Mouse (Mus musculus) splenic B cell, adult 2 months (primary cell): ENCODE measurements at regions not wholly inside any gene's neighbourhood (a gene's known extent, or its start where the extent isn't known, plus 50 kb on each side); places are given as distances from the start of the nearest gene placed in this dataset.

Experiments used
- DNase-seq: peaks from one replicate; pipeline ENCODE4 v3.0.0-alpha.2; 2011; ENCODE audit warnings: low read depth, low spot score
- H3K27me3 ChIP-seq: 2 replicates; pipeline ENCODE4 v1.6.1; 2012; ENCODE audit warnings: mild to moderate bottlenecking, low read length, moderate library complexity, mixed read lengths; ENCODE audit not compliant: control insufficient read depth, poor library complexity, insufficient read depth, severe bottlenecking
- H3K36me3 ChIP-seq: 2 replicates; pipeline ENCODE4 v1.6.1; 2012; ENCODE audit warnings: mild to moderate bottlenecking, low read length, moderate library complexity, mixed read lengths; ENCODE audit not compliant: control insufficient read depth, poor library complexity, insufficient read depth, severe bottlenecking

DNA sequence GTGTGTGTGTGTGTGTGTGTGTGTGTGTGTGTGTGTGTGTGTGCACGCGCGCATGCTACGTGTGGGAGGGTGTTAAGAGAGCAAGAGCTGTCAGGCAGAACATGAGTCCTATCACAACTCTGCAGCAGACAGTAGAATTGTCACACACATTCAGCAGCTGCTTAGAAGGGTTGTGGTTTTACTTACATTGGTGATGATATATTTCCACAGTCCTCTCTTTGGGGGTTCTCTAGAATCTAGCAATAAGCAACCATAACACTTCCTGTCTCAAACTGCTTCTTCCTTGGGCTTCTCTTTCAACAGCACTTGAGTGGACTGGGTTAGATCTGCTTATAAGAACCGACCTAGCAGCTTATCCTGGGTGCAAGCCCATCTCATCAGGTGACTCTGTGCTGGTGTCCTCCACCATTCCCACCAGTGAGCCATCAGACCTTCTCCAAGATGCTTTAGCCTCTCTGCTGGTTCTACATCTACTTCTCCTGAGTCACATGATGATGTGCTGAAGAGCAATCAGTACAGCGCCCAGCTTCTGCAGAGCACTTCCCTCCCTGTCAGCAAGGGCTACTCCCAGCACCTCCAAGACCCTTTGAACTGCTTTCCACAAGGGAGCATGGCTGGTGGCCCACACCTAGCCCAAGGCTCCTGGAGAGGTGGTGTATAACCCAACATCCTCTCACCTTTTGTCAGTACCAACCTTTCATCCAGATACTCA lies 222.6 kb downstream of the Wdr11 start:
- Histone ChIP-seq H3K27me3 (no peaks in the 10 kb centered on the region), H3K36me3 (no peaks in the 10 kb centered on the region)
- DNase-seq = peak; percentile 45

DNA sequence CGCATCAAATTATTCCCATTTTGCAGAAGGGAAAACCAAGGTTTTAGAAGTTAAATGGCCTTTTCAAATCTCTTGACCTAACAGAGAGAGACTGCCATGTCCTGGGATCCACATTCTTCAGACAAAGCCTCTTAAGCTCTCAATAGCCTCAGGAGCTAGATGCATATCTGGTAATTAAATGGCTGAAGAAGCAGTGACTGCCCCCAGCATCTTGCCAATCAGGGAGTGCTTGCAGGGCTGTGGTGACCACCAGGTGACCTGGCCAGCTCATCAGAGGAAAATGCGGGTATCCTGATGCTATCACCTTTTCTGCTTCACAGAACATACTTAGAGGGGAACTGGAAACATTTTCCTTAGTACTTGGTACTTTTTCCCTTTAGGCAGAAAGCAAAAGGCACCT lies 227.2 kb downstream of the Wdr11 start:
- Histone ChIP-seq H3K36me3 (no peaks in the 10 kb centered on the region), H3K27me3 (no peaks in the 10 kb centered on the region)
- no peak for DNase-seq

DNA sequence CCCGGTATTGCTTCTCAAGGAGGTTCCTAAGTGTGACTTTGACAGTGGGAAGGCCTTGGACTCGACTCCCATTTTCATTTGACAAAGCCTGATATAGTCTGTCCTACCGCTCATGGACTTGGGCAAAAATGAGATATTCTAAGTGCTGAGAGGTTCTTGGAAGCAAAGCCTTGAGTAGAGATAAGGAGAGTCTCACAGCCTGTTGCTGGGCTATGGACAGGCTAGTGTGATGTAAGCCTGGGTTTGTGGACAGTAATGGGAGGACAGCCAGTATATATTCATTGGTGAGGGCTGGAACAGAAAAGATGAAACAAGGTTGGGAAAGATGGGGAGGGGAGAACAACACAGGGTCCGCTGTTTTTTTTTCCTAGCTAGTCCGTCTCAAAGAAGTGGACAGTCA lies 228.0 kb downstream of the Wdr11 start:
- Histone ChIP-seq H3K27me3 (no peaks in the 10 kb centered on the region), H3K36me3 (no peaks in the 10 kb centered on the region)
- no peak for DNase-seq

DNA sequence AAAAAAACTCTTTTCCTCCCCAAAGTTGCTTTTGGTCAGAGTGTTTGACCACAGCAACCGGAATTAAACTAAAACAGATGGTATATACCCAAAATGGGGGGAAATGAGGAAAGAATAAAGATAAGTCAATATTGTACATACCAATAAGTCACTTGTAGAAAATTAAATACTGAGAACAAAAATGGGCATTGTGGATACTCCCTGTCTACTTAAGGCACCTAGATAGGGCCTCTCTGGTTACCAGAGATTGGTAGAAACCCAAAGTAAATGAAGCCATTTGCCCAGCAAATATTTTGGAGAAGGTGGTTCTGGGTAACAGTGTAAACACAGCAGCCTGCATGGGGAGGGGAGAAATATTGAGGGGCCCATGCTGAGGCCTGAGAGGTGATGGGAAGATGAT lies 237.3 kb downstream of the Wdr11 start:
- DNase-seq = no peak
- no peaks in the 10 kb centered on the region for H3K27me3 ChIP-seq
- no peaks in the 10 kb centered on the region for H3K36me3 ChIP-seq

DNA sequence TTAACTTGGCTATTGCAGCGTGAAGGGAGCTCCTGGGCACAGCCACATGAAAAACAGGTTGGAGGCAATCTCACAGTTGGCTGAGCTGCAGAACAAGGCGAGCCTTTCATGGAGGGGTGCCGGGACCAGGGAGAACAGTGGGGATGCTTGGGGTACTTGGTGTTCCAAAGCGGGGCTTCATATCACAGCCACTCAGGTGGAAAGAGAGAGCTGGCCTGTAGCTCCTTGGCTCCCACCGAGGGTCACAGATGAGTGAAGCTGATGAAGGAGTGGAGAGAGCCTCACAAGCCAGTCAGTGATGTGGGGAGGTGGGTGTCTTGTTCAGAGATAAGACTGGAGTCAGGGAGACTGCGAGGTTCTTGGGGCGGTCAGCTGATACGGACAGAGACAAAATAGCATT lies 241.2 kb downstream of the Wdr11 start:
- no peaks in the 10 kb centered on the region for H3K36me3 ChIP-seq
- no peaks in the 10 kb centered on the region for H3K27me3 ChIP-seq
- DNase-seq = no peak

DNA sequence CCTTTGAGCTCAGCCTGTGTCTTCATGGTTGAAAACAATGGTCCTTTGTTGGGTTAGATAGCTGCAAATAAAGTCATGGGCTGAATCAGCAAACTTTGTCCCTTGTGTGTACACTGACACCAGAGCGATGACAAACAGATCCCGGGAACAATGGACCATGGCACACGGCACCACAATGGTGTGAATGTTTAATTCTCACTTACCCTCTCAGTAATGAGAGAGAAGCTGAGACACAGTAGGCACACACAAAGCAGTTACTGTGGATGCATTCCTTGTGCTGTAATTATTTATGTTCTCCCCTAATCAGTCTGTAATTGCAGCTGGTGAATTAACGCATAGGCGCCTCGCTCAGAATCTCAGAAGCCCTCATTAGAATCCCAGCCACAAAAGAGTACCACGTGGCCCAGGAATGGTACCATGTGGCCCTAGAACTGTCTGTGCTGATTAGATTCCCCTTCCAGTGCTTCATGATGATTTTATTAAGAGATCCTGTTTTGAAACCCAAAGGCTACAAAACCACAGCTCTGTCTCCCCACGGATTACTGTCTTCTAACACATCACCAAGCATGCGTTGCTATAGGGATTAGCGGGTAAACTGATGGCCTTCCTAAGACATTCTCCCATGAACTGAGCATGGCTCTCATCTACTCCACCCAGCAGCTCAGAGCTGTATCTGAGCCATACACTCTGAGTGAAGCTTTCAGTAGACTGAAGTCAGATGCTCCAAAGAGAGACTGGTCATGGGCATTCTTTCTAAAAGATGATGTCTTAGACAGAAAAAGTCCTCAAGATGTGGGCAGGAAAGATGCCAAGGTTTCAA lies 250.8 kb downstream of the Wdr11 start:
- H3K27me3 ChIP-seq = no peaks in the 10 kb centered on the region
- no peaks in the 10 kb centered on the region for H3K36me3 ChIP-seq
- DNase-seq = no peak

DNA sequence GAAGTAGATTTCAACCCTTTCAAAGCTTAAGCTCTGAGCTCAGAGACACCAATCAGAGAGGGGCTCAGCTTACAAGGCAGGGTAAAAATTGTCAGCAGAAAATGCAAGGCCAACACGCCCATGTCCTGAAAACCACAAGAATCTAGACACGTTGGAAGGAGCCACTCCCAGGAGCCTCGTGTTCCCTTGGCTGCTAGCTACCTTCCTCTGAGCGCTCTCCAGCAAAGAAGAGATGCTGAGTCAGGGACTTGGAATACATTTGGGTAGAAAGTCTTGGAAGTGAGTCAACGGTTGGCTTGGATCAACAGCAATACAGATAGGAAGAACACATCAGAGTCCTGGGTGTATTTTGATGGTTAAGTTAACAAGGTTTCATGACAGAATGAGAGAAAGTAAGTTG lies 255.5 kb downstream of the Wdr11 start:
- no peak for DNase-seq
- no peaks in the 10 kb centered on the region for H3K27me3 ChIP-seq
- H3K36me3 ChIP-seq = no peaks in the 10 kb centered on the region

DNA sequence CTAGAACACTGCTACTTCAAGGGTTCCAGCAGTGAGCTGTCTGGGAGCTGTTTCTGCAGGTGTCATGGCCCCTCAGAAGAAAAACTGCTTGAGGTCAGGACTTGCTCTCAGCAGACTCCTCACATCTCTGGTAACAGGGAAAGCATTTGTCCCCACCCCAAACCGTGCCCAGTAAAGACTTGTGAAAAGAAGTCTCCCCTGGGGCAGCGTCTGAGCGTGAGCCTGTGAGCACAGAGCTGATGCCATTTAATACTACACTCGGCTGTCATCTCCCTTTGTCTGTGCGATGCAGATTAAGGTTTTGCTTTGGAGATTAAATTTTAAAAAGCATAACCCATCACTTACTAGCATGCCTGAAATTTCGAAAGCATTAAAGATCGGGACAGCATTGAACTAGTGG lies 261.9 kb downstream of the Wdr11 start:
- Histone ChIP-seq H3K27me3 (no peaks in the 10 kb centered on the region; the same call in 1 of the 2 replicates), H3K36me3 (no peaks in the 10 kb centered on the region)
- DNase-seq = no peak

DNA sequence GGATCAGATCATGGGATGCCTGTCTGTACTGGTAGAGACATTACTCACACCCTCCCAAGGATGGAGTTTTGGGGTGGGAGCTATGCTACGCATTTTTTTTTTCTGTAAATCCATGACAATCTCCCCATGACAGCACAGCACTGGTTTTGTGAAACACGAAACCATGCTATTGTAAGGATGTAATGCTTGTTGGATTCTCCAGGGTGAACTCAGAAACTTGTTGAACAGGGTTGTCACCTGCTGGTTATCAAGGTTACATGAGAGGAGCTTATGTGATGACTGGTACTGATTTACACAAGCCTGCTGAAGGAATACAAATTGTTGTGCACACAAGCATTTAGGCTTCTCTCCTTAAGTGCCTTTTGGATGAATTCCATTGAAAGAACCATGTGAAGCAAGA lies 263.3 kb downstream of the Wdr11 start:
- no peak for DNase-seq
- Histone ChIP-seq H3K27me3 (no peaks in the 10 kb centered on the region; the same call in 1 of the 2 replicates), H3K36me3 (no peaks in the 10 kb centered on the region)

DNA sequence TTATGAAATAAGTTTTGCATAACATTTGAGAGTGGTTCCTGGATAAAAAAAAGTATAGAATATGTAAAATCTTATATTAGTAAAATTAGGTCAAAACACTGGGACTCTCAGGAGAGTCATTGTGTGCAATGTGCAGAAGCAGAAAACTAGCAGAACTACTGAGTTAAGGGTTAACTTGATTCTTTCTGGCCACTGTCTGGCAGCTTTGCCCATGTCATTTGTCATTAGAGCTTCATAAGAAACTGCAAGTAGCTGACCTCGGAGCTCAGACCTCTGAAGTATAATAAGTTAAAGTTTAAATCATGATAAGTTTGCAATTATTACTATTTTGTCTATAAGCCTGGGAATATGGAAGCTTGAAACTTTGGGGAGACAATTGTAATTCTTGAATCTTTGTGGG lies 271.3 kb downstream of the Wdr11 start:
- no peaks in the 10 kb centered on the region for H3K36me3 ChIP-seq
- H3K27me3 ChIP-seq = no peaks in the 10 kb centered on the region
- DNase-seq = no peak

DNA sequence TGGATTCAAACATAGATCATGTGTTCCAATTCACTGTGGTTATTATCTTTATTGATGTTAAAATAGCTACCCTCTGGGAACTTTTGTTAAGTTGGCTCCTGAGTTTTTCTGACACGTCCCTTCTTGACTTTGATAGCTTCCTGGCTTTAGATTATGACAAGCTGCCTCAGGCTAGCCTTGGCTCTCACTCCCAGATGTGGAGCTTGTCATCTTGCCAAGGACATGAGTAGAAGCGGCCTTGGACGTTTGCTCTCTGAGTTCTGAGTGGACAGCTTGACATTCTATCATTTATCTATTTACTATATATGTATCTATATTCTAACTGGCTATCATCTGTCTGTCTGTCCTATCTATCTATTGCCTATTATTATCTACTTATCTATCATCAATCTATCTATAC lies 273.9 kb downstream of the Wdr11 start:
- no peak for DNase-seq
- Histone ChIP-seq H3K36me3 (no peaks in the 10 kb centered on the region), H3K27me3 (no peaks in the 10 kb centered on the region)

DNA sequence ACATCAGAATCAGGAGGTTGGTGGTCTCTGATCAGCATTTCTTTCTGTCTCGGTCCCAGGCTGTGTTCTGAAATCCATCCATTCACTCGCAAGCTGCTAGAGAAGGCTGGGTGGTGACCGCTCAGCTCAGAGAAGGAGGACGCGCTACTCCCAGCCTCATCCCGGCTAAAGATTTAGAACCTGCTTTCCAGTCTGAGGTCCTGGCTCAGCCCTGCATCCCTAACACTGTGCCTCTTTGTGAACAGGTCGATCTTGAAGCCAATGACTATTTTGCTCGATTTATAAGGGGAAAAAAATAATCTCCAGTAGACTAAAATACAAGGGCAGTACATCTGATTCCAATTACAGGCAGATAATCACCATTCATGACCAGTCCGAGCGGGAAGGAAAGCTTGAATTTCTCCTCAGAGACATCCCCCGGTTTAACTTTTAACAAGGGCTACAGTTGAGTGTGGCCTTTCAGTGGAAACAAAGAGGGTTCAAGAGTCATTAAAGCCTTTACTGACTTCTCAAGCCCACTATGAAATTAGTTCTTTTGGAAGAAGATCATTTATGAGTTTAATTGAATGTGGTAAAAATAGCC lies 280.6 kb downstream of the Wdr11 start:
- H3K36me3 ChIP-seq = no peaks in the 10 kb centered on the region
- no peaks in the 10 kb centered on the region for H3K27me3 ChIP-seq
- no peak for DNase-seq

DNA sequence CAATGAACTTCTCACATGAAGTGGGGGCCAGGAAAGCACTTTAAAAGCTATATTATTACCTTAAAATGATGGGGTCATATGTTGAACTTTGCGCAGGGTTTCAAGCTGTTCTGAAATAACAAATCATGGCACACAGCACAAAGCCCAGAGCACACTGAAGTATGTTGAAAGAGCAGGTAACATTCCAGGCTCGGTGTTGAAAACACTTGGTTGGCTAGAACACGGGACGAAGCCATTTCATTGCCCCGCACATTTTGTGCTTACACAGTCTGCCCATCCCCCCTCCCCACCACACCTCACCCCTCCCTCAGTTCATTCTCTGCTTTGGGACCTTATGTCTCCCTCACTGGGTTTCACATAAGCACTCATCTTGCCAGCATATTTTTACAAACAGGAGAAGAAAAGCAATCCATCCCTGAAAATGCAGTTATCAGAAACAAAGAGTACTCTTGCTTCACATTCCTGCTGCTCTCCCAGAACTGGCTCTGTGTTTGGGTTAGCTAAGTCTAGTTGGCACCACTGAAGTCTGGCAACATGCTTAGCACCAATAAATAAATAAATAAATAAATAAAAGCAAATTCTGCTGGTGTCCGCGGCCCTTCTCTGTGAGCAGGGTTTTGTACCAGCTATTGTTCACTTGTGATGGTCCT lies 284.7 kb downstream of the Wdr11 start:
- no peak for DNase-seq
- H3K27me3 ChIP-seq = no peaks in the 10 kb centered on the region
- no peaks in the 10 kb centered on the region for H3K36me3 ChIP-seq

DNA sequence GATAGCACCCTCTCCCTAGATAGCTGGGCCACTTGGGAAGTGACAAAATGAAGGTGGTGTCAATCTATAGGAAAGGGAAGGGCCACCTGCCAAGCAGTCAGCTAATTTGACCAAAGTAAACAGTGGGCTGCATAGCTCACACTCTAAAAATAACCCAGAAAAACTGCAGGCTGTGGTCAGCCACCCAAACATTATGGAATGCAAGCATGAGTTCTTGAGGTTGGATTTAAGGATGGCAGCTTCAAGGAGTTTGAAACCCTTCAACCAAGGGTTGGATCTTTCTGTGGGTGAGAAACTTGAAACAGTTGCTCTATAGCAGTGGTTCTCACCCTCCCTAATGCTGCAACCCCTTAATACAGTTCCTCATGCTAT lies 285.2 kb downstream of the Wdr11 start:
- no peaks in the 10 kb centered on the region for H3K36me3 ChIP-seq
- no peak for DNase-seq
- no peaks in the 10 kb centered on the region for H3K27me3 ChIP-seq

DNA sequence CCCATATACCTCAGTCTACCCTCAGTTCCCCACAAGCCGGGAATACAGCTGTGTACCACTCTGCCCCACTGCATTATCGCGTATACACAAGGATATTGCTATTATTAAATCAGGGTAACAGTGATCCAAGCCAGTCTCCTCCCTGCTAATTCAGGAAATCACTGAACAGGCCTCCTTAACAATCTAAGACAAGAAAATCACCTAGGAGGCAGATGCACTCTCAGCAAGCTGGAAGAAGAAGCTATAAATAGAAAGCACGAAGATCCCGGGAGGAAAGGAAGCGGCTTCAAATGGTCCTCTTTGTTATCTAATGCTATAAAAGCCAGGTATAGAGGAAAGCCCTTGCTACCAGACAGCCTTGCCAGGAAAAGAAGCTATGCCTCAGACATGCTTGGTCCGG lies 304.6 kb downstream of the Wdr11 start:
- H3K27me3 ChIP-seq = no peaks in the 10 kb centered on the region

More for the DNA sequence above, 304.6 kb downstream of the Wdr11 start:
- no peak for DNase-seq
- no peaks in the 10 kb centered on the region for H3K36me3 ChIP-seq
